Mouse (Mus musculus) Patski (cell line): Measurements from ENCODE around the gene Gtf2f2. TPM values are rescaled to one million over a fixed set of nuclear protein-coding genes. Genes with fewer than 3 reads are reported as not detected.

ENCODE experiments used
- ATAC-seq: fragments of 100-300 bp; one replicate; pipeline ENCODE4 v1.8.0; 2021
- CTCF ChIA-PET: fragments of 350-600 bp; sonication (Branson Sonifier 250); formaldehyde crosslinking; loops from one replicate; lab custom pipeline; 2022; ENCODE audit warnings: inconsistent platforms; lab: Charles Lee
- POLR2A ChIA-PET: fragments of 350-600 bp; sonication (Branson Sonifier 250); formaldehyde crosslinking; loops from one replicate; lab custom pipeline; 2022; ENCODE audit warnings: antibody characterized with exemption, inconsistent platforms; lab: Charles Lee
- DNase-seq: peaks from one replicate; pipeline ENCODE4 v3.0.0-alpha.2; 2011; ENCODE audit warnings: low read depth, low spot score
- H3K27me3 ChIP-seq: fragments of 371-371 bp; one replicate; pipeline ENCODE4 v1.5.1; 2021
- CTCF ChIP-seq: fragments of 100-300 bp; IDR thresholded peaks from one replicate; pipeline ENCODE4 v1.5.1; 2021
- in situ Hi-C: fragments of 300-500 bp; cut with MboI; formaldehyde crosslinking; loops from 3 replicates; pipeline ENCODE4 v1.11.1; 2018; ENCODE audit warnings: low pct_unique_long_range_greater_than_20kb, mixed read lengths
- polyA plus RNA-seq: library from polyadenylated mRNA; unstranded; gene quantifications from one replicate; pipeline ENCODE4 v1.2.3, GENCODE M21; 2021

The Gtf2f2 gene
- polyA plus RNA-seq, 1 experiment from 2014 or later = 31.2 TPM

GRCm38 (mm10) chr14:75855263-75855992 is 155.2 kb downstream of the Gtf2f2 start:
- no peak for DNase-seq
- ChIA-PET POLR2A (interaction anchor here (0.6 kb wide), 1 partner anchor 10 kb away, joined by 5 read pairs; no protein-coding TSS in a partner anchor), CTCF (interaction anchor here (0.7 to 1.8 kb wide), 5 partner anchors 9 to 242 kb away, joined by 3 to 6 read pairs (median 4); no protein-coding TSS in a partner anchor)
- peak; percentile 14 for ATAC-seq
- TF ChIP-seq CTCF = no peak
- no peaks in the 10 kb centered on the region for H3K27me3 ChIP-seq
- in situ Hi-C loops = loop anchor here (25.0 kb wide), 1 partner anchor 832 kb away; no protein-coding TSS in a partner anchor

GRCm38 (mm10) chr14:75852016-75852415 is 158.6 kb downstream of the Gtf2f2 start:
- in situ Hi-C loops = loop anchor here (25.0 kb wide), 1 partner anchor 835 kb away; no protein-coding TSS in a partner anchor
- no peak for ATAC-seq
- TF ChIP-seq CTCF = no peak
- no peaks in the 10 kb centered on the region for H3K27me3 ChIP-seq
- POLR2A ChIA-PET = no interaction called here
- no peak for DNase-seq
- CTCF ChIA-PET = interaction anchor here (1.2 kb wide), 1 partner anchor 11 kb away, joined by 5 read pairs; no protein-coding TSS in a partner anchor

GRCm38 (mm10) chr14:75850819-75851218 is 159.8 kb downstream of the Gtf2f2 start:
- in situ Hi-C loops = loop anchor here (25.0 kb wide), 1 partner anchor 836 kb away; no protein-coding TSS in a partner anchor
- POLR2A ChIA-PET = interaction anchor here (0.6 kb wide), 2 partner anchors 712 to 1124 kb away, joined by 4 to 5 read pairs; no protein-coding TSS in a partner anchor

GRCm38 (mm10) chr14:75849842-75850568 is 160.7 kb downstream of the Gtf2f2 start:
- DNase-seq (no peak), ATAC-seq (no peak)
- H3K27me3 ChIP-seq = no peaks in the 10 kb centered on the region
- in situ Hi-C loops = loop anchor here (25.0 kb wide), 1 partner anchor 837 kb away; no protein-coding TSS in a partner anchor
- POLR2A ChIA-PET = interaction anchor here (0.6 kb wide), 2 partner anchors 711 to 1125 kb away, joined by 4 to 5 read pairs; no protein-coding TSS in a partner anchor
- TF ChIP-seq CTCF = no peak
- CTCF ChIA-PET = no interaction called here

More at GRCm38 (mm10) chr14:75850819-75851218, 159.8 kb downstream of the Gtf2f2 start:
- DNase-seq (no peak), ATAC-seq (peak; percentile 18)
- no peaks in the 10 kb centered on the region for H3K27me3 ChIP-seq
- CTCF ChIA-PET = no interaction called here
- no peak for TF ChIP-seq CTCF

- POLR2A ChIA-PET = interaction anchor here (0.6 to 1.0 kb wide), 3 partner anchors 9 to 915 kb away, joined by 3 to 4 read pairs (median 4); no protein-coding TSS in a partner anchor
- no peak for TF ChIP-seq CTCF
- in situ Hi-C loops = no loop called here
- ATAC-seq (no peak), DNase-seq (no peak)
- CTCF ChIA-PET = interaction anchor here (0.6 to 1.6 kb wide), 2 partner anchors 10 to 81 kb away, joined by 3 read pairs; no protein-coding TSS in a partner anchor
- H3K27me3 ChIP-seq = no peaks in the 10 kb centered on the region
Observed at GRCm38 (mm10) chr14:75849236-75849635, 161.4 kb downstream of the Gtf2f2 start.

GRCm38 (mm10) chr14:75848482-75848881 is 162.2 kb downstream of the Gtf2f2 start:
- DNase-seq = no peak
- no peak for TF ChIP-seq CTCF
- ChIA-PET POLR2A (interaction anchor here (1.0 to 1.1 kb wide), 2 partner anchors 9 to 263 kb away, joined by 3 to 4 read pairs; no protein-coding TSS in a partner anchor), CTCF (interaction anchor here (1.6 kb wide), 1 partner anchor 11 kb away, joined by 3 read pairs; no protein-coding TSS in a partner anchor)
- no peak for ATAC-seq
- in situ Hi-C loops = no loop called here
- no peaks in the 10 kb centered on the region for H3K27me3 ChIP-seq

- POLR2A ChIA-PET = interaction anchor here (1.1 kb wide), 1 partner anchor 264 kb away, joined by 4 read pairs; no protein-coding TSS in a partner anchor
- no peak for TF ChIP-seq CTCF
- in situ Hi-C loops = no loop called here
Observed at GRCm38 (mm10) chr14:75847669-75848068, 163.0 kb downstream of the Gtf2f2 start.

More at GRCm38 (mm10) chr14:75847669-75848068, 163.0 kb downstream of the Gtf2f2 start:
- ATAC-seq (no peak), DNase-seq (no peak)
- H3K27me3 ChIP-seq = no peaks in the 10 kb centered on the region
- CTCF ChIA-PET = no interaction called here

Other genes starting within 250 kb of the Gtf2f2 start
- 36.9 TPM for gene Slc25a30, start 223.8 kb downstream of the Gtf2f2 start, polyA plus RNA-seq
- 2,058 TPM for gene Tpt1, start 165.8 kb downstream of the Gtf2f2 start, polyA plus RNA-seq
- not detected for gene Kctd4, start 55.9 kb downstream of the Gtf2f2 start, polyA plus RNA-seq
- 18.9 TPM for gene Gpalpp1, start 99.9 kb upstream of the Gtf2f2 start, polyA plus RNA-seq
- gene Nufip1, start 100.0 kb upstream of the Gtf2f2 start, polyA plus RNA-seq = 9.6 TPM